Mouse (Mus musculus): ENCODE results near the gene Taco1. TPM values are rescaled to one million over a fixed set of nuclear protein-coding genes. Genes with fewer than 3 reads are reported as not detected.
A peak's percentile ranks its signal among the peaks of the same experiment; 100 is the strongest.
"Not testable (repeated sequence)": the region's sequence is repeated elsewhere in the genome, so short reads cannot be mapped to it uniquely, and the experiment has no call there.

Gene Taco1
- polyA plus RNA-seq, 1 experiment from 2014 or later: 8.9 TPM

- peak overlapping the region; percentile 92 for H3K4me2 ChIP-seq
- peaks cover 14% of the 10 kb centered on the region for H3K4me1 ChIP-seq (replicated peaks)
- H3K36me3 ChIP-seq: no peaks in the 10 kb centered on the region
- no peak for ATAC-seq (ENCODE audit: low read depth)
- H3K4me3 ChIP-seq: peak overlapping the region; percentile 89
- peak overlapping the region; percentile 89; the same call in 1 of the 2 replicates for H3K27ac ChIP-seq (replicated peaks)
- no peaks in the 10 kb centered on the region for H3K9me3 ChIP-seq
- peak overlapping the region; percentile 90; the same call in 1 of the 2 replicates for H3K9ac ChIP-seq
- WGBS: 43% methylated on average over 18 of the region's 18 CpGs
- no peaks in the 10 kb centered on the region for H3K27me3 ChIP-seq
Measured at GRCm38 (mm10) chr11:106065073-106065922, 563 bp upstream of the Taco1 start.

GRCm38 (mm10) chr11:106066616-106067015 is 755 bp downstream of the Taco1 start:
- ATAC-seq (ENCODE audit: low read depth); H3K36me3 ChIP-seq; H3K27me3 ChIP-seq; H3K9me3 ChIP-seq: not testable (repeated sequence)
- peaks cover 14% of the 10 kb centered on the region for H3K4me1 ChIP-seq (replicated peaks)
- H3K27ac ChIP-seq (replicated peaks): peak overlapping the region; percentile 89
- WGBS: 14% methylated on average over 23 of the region's 23 CpGs
- peak overlapping the region; percentile 92 for H3K4me2 ChIP-seq
- peak overlapping the region; percentile 90 for H3K9ac ChIP-seq
- peak overlapping the region; percentile 89 for H3K4me3 ChIP-seq

- no peaks in the 10 kb centered on the region for H3K27me3 ChIP-seq
- no peaks in the 10 kb centered on the region for H3K4me1 ChIP-seq (replicated peaks)
- no peak overlapping the region for H3K27ac ChIP-seq (replicated peaks)
- ATAC-seq (ENCODE audit: low read depth): no peak
- no peak overlapping the region for H3K4me2 ChIP-seq
- WGBS: 92% methylated on average over 3 of the region's 3 CpGs
- H3K4me3 ChIP-seq: no peak overlapping the region
- no peak overlapping the region for H3K9ac ChIP-seq
- no peaks in the 10 kb centered on the region for H3K9me3 ChIP-seq
- H3K36me3 ChIP-seq: peaks cover 28% of the 10 kb centered on the region
Measured at GRCm38 (mm10) chr11:106073774-106074173, 7.9 kb downstream of the Taco1 start.

DNA sequence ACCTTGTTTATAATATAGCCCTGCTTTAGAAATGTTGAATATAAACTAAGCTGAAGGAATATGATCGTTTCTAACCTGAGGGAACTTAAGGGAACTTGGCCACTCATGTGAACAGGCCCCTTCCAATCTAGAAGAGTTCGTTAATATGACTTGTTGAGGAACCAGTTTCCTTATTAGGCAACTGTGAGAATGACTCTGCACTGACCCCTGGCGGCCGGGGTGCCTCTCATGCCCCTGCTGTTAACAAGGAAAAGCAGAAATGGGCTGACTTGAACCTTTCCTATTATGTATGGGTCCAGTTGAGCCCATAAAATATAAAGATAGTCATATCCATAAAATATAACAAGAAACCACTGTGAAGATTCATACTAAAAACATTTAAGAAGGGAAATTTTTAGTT is 10.5 kb downstream of the Taco1 start:
- H3K9ac ChIP-seq: no peak overlapping the region
- H3K27ac ChIP-seq (replicated peaks): no peak overlapping the region
- H3K4me1 ChIP-seq (replicated peaks): no peaks in the 10 kb centered on the region
- no peaks in the 10 kb centered on the region for H3K27me3 ChIP-seq
- no peak overlapping the region for H3K4me3 ChIP-seq
- ATAC-seq (ENCODE audit: low read depth): no peak
- 5% methylated on average over 4 of the region's 4 CpGs for WGBS
- no peaks in the 10 kb centered on the region for H3K9me3 ChIP-seq
- H3K36me3 ChIP-seq: peaks cover 28% of the 10 kb centered on the region
- H3K4me2 ChIP-seq: no peak overlapping the region

DNA sequence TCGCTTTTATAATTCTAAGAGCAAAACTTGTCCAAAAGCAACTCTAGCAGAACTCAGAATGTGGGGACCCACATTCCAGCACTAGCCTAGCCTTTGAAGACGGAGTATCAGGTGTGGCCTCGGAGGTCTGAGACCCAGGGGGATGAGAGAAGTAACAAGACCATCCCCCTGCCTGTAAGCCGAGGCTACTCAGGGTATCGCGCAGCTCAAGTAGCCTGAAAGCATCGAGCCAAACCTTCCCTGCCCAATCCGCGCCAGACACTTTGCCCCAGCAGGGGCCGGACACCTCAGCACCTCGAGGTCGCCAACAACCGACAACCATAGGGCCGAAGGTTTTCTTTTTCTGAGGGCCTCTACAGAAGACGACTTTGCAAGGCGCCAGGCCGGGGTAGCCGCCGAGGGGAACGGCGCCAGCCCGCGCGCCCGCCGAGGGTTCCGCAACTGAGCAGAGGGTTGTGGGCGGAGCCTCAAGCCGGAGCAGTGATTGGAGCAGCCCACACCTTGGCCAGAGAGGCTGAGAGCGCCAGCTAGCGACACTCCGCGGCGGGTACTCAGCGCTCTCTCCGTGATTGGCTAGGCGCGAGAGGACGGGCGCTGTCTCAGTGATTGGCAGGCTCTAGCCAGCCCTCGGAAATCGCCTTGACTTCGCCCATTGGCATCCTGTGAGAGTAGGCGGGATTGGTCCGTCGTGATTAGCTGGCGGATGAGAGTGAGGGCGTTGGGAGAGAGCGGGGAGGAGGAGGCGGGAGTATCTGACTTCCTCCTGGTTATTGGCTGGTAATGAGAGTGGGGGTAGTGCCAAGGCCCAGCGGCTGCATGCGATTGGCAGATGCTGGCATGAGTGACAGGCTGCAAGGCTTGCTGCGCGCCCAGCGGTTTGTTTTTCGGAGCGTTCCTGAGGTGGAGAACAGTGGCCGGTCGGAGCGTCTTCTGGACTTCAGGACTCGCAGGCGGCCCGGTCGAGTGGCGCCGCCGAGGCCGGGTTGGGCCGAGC is 18.1 kb downstream of the Taco1 start, which contains the start of gene Map3k3:
TSS of gene Map3k3 (plus strand) at position 906 of the 994 bp plus-strand sequence.
- peaks cover 28% of the 10 kb centered on the region for H3K4me1 ChIP-seq (replicated peaks)
- under 1% methylated on average over 69 of the region's 69 CpGs for WGBS
- H3K9ac ChIP-seq: peak within 1 kb of the TSS; percentile 94
- peak within 1 kb of the TSS; percentile 99 for H3K4me3 ChIP-seq
- H3K27me3 ChIP-seq: no peaks in the 10 kb centered on the region
- no peaks in the 10 kb centered on the region for H3K36me3 ChIP-seq
- H3K9me3 ChIP-seq: no peaks in the 10 kb centered on the region
- peak; percentile 99 for ATAC-seq (ENCODE audit: low read depth)
- peak within 1 kb of the TSS; percentile 97 for H3K27ac ChIP-seq (replicated peaks)
- H3K4me2 ChIP-seq: peak within 1 kb of the TSS; percentile 71

DNA sequence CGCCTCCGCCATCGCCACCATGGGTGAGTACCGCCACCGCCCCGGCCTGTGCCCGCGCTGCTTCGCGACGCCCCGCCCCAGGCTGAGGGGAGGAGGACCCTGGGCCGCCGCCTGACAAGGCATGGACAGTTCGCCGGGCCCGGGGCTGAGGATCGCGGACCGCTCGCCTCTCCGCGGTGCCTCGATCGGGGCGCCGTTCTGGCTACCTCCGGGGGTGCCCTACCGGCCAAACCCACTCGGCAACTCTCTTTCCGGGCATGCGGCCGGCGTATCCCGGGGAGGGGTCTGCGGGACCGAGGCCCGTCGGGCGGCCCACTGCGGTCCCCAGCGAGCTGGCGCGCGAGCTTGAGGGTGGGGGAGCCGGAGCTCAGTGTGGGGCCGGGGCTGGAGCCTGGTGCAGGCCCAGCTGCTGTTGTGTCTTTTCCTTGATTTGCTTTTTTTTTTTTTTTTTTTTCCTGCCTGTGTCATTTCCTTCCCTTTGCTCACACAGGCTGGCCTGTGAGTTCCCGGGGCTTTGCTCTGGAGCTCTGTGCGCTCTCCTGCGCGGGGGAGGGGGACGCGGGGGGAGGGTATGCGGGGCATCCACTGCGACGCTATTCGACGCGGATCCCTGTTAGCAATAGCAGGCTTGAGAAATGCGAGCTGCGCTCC is 19.2 kb downstream of the Taco1 start:
- under 1% methylated on average over 48 of the region's 61 CpGs for WGBS
- H3K27ac ChIP-seq (replicated peaks): peak overlapping the region; percentile 97
- H3K4me3 ChIP-seq: peak overlapping the region; percentile 99
- ATAC-seq (ENCODE audit: low read depth): peak; percentile 79
- H3K9ac ChIP-seq: peak overlapping the region; percentile 94
- H3K27me3 ChIP-seq: no peaks in the 10 kb centered on the region
- H3K9me3 ChIP-seq: no peaks in the 10 kb centered on the region
- H3K4me1 ChIP-seq (replicated peaks): peaks cover 28% of the 10 kb centered on the region
- no peaks in the 10 kb centered on the region for H3K36me3 ChIP-seq
- H3K4me2 ChIP-seq: peak overlapping the region; percentile 66

GRCm38 (mm10) chr11:106098223-106098622 is 32.4 kb downstream of the Taco1 start:
- peaks cover 17% of the 10 kb centered on the region for H3K36me3 ChIP-seq
- 93% methylated on average over 1 of the region's 1 CpGs for WGBS
- no peak overlapping the region for H3K9ac ChIP-seq
- no peak overlapping the region for H3K27ac ChIP-seq (replicated peaks)
- no peak overlapping the region for H3K4me2 ChIP-seq
- H3K4me1 ChIP-seq (replicated peaks): no peaks in the 10 kb centered on the region
- ATAC-seq (ENCODE audit: low read depth): no peak
- H3K4me3 ChIP-seq: no peak overlapping the region
- no peaks in the 10 kb centered on the region for H3K9me3 ChIP-seq
- no peaks in the 10 kb centered on the region for H3K27me3 ChIP-seq

DNA sequence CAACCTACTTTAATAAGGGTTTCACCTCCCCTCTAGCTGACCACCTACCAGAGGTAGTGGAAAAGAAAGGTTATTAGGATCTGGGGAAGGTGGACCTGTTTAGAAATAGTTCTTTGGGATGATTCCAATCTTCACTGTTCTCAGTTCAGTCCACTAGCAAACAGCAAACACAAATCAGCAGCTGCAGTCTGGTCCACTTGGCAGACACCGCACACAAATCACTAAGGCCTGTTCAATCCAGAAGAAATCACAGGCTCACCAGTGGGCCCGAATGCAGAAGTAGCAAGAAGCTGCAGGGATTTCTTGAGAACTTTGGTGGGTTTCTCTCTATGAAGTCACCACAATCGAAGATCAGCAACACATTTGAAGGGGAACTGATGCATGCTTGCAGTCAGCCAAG is 37.0 kb downstream of the Taco1 start:
- Histone ChIP-seq H3K4me2 (no peak overlapping the region), H3K36me3 (peaks cover 17% of the 10 kb centered on the region), H3K9me3 (no peaks in the 10 kb centered on the region), H3K9ac (no peak overlapping the region), H3K27ac (replicated peaks) (no peak overlapping the region), H3K27me3 (no peaks in the 10 kb centered on the region), H3K4me3 (no peak overlapping the region), H3K4me1 (replicated peaks) (no peaks in the 10 kb centered on the region)
- 87% methylated on average over 3 of the region's 3 CpGs for WGBS
- no peak for ATAC-seq (ENCODE audit: low read depth)

DNA sequence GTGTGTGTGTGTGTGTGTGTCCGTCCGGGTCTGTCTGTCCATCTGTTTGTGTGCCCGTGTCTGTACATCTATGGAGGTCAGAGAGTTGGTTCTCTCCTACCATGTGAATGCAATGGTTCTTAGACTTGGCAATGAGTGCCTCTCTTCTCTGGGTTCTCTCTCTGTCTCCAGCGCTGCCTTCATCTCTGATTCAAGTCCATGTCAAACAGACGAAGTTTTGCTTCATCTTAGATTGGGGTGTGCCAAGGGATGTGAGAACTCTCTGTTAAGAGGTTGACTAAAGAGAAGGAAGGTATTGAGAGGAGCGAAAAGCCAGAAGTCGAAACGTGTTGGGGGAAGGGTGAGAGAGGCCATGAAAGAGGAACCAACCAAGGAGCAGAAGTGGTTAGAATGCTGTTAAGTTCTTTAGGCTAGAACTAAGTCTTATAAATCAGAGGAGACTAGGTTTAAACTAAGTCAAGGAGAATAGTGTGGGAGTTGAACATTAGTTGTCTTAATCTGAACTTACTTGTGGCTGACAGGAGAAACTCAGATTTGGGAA is 40.3 kb downstream of the Taco1 start:
- Histone ChIP-seq H3K4me3 (no peak overlapping the region), H3K36me3 (peaks cover 16% of the 10 kb centered on the region), H3K27ac (replicated peaks) (no peak overlapping the region), H3K4me2 (no peak overlapping the region), H3K9me3 (no peaks in the 10 kb centered on the region), H3K27me3 (no peaks in the 10 kb centered on the region), H3K9ac (no peak overlapping the region), H3K4me1 (replicated peaks) (no peaks in the 10 kb centered on the region)
- ATAC-seq (ENCODE audit: low read depth): no peak
- 84% methylated on average over 8 of the region's 8 CpGs for WGBS

DNA sequence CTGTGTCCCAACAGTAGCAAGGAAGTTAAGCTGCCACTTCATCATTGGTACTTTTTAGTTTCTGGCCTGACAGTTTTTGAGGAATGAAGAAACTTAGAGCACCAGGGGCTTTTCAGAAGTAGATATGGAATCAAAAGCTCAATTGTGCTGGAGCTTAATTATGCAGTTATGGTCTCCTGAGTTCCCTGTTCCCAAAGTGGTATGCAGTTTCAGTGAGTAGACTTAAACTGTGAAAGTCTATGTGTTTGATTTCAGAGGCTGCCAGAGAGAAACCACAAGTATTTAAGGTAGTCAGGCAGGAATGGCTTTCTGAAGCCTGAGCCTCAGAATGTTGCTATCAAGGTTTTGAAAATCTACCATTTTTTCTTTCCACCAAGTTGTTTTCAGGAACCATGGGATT is 45.8 kb downstream of the Taco1 start:
- no peak for ATAC-seq (ENCODE audit: low read depth)
- no peak overlapping the region for H3K4me2 ChIP-seq
- no peaks in the 10 kb centered on the region for H3K4me1 ChIP-seq (replicated peaks)
- H3K9ac ChIP-seq: no peak overlapping the region
- no peak overlapping the region for H3K27ac ChIP-seq (replicated peaks)
- H3K27me3 ChIP-seq: no peaks in the 10 kb centered on the region
- no peaks in the 10 kb centered on the region for H3K9me3 ChIP-seq
- H3K36me3 ChIP-seq: peaks cover 47% of the 10 kb centered on the region
- no peak overlapping the region for H3K4me3 ChIP-seq

GRCm38 (mm10) chr11:106122221-106122620 is 56.4 kb downstream of the Taco1 start:
- peaks cover 74% of the 10 kb centered on the region for H3K36me3 ChIP-seq

More at GRCm38 (mm10) chr11:106122221-106122620, 56.4 kb downstream of the Taco1 start:
- 95% methylated on average over 5 of the region's 5 CpGs for WGBS
- Histone ChIP-seq H3K27me3 (no peaks in the 10 kb centered on the region), H3K4me1 (replicated peaks) (no peaks in the 10 kb centered on the region), H3K4me2 (no peak overlapping the region), H3K9ac (no peak overlapping the region), H3K9me3 (no peaks in the 10 kb centered on the region), H3K4me3 (no peak overlapping the region), H3K27ac (replicated peaks) (0 out of 2 replicates have a peak overlapping the region, but pooled peaks have one; percentile 18)
- no peak for ATAC-seq (ENCODE audit: low read depth)
